Mouse (Mus musculus) embryo, embryonic 11 days (tissue): ENCODE results near the gene Gm10322.

Experiments used
- DNase-seq: peaks from one replicate; pipeline ENCODE4 v3.0.0-alpha.2; 2015

The Gm10322 gene

DNA sequence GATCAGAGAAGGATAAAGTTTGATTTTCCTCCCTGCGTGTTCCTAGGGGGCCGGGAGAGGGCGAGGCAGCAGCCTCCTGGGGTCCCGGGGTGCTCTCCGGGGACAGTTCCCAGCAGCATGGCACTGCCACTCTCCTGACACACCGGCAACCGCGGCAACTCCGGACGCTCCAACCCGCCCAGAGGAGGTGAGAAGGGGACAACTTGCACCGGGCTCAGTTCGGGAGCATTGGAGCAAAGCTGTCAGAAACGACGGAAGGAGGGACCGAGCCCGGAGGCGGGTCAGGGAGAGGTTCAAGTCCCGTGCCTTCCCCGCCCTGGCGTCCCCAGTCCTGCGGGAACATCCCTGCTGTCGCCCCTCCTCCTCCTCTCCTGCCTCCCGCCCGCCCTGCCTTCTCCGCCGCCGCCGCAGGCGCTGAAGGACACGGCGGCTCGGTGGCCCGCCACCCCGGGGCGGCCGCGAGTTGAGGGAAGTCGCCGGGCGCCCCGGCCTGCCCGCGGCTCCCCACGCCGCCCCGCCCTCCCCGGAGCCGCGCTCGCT is at the start of gene Gm10322:
TSS of gene Gm10322 (plus strand) at position 83 of the 540 bp plus-strand sequence.
- DNase-seq: peak; percentile 73

DNA sequence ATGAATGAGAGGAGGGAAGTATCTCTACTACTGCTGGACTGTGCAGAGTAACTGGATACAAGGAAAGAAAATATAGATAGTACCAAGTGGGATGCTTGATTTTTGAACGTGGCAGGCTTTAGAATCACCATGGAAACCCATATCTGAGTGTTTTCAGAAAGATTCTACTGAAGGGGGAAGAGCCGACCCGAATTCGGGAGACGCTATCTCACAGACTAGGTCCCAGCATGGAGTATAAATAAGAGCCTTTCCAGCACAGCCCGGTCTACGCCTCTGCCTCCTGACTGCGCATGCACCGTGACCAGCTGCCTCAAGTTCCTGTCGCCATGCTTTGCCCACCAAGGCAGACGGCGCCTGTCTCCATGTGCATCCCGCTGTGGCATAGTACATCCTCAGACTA is 48.9 kb upstream of the Gm10322 start:
- DNase-seq: no peak

GRCm38 (mm10) chr10:59568665-59569480 is 47.0 kb upstream of the Gm10322 start:
- DNase-seq: no peak

DNA sequence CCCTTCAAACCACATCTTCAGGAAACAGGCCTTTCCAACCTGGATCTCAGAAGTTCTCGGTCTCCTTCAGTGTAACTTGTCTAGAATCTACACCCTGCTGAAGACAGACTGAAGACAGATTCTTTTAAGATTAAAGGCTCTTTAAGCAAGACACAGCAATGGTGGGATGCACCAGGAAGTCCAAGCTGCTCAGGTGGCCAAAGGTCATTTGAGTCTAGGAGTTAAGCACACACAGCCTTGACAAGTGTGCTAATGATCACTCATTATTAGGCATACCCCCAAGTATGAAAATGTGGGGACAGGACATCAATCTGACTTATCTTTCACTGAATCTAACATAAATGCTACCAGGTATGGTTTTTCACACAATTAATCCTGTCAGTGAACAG is 46.4 kb upstream of the Gm10322 start:
- DNase-seq: no peak

- no peak for DNase-seq
Observed at GRCm38 (mm10) chr10:59570360-59570759, 45.5 kb upstream of the Gm10322 start.

GRCm38 (mm10) chr10:59570780-59571179 is 45.1 kb upstream of the Gm10322 start:
- no peak for DNase-seq

GRCm38 (mm10) chr10:59571273-59571672 is 44.6 kb upstream of the Gm10322 start:
- DNase-seq: no peak

DNA sequence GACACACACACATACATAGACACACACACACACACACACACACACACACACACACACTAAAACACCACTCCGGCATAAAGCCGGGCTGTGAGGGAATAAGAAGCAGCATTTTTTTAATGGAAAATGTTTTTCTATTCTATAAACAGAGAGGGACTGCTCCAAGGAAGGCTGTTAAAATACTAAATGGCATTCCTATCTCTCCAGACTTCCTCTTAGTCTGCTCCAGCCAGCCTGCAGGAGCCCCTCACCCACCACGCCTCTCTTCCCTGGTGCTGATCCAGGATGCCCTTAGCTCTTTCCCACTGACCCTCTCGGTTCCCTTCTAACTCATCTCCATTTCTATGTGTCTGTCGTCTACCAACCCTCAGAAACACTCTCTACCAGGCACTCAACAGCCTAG is 43.9 kb upstream of the Gm10322 start:
- no peak for DNase-seq

DNA sequence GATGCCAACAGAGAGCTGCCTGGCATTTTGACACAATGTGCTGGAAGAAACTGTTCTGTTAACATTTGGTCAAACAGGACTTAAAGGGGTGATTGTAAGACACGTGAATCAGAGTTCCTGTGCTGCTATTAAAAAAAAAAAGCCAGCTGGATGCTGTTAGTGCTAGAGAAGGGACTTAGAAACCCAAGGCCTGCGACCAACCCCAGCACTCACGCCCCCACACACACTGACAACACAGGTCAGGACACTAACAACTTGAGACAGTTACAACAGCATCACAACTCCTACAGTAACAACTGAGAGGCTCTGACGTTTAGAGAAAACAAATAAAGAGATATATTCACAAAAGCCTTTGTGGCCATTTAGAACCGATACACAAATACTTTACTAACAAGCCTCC is 39.6 kb upstream of the Gm10322 start:
- no peak for DNase-seq

GRCm38 (mm10) chr10:59577871-59578801 is 37.7 kb upstream of the Gm10322 start:
- peak; percentile 58 for DNase-seq

GRCm38 (mm10) chr10:59579645-59580044 is 36.2 kb upstream of the Gm10322 start:
- no peak for DNase-seq

DNA sequence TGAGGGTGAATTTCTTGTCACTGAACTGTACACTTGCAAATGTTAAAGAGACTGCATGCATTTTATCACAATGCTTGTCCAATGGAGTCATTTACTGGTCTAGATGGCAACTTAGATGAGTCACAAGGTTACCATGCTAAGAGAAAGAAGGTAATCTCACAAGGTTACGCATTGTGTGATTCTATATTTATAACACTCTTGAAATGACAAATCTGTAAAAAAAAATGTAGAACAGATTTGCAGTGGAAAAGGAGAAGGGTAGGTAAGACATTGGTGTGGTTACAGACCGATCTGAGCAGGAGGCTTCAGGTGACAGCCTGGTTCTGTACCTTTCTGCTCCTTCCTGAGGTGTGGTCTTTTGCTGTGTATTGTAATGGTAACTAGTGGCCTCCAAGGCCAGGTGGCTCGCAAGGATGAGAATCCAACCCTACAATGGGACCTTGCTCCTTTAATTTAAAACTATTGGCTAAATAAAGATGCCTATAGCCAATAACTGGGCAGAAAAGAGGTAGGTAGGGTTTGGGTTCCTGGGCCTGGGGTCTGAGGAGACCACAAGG is 35.2 kb upstream of the Gm10322 start:
- no peak for DNase-seq

GRCm38 (mm10) chr10:59581826-59582543 is 33.9 kb upstream of the Gm10322 start:
- no peak for DNase-seq

- DNase-seq: no peak
Observed at GRCm38 (mm10) chr10:59585621-59586020, 30.2 kb upstream of the Gm10322 start.

GRCm38 (mm10) chr10:59586821-59587220 is 29.0 kb upstream of the Gm10322 start:
- no peak for DNase-seq

DNA sequence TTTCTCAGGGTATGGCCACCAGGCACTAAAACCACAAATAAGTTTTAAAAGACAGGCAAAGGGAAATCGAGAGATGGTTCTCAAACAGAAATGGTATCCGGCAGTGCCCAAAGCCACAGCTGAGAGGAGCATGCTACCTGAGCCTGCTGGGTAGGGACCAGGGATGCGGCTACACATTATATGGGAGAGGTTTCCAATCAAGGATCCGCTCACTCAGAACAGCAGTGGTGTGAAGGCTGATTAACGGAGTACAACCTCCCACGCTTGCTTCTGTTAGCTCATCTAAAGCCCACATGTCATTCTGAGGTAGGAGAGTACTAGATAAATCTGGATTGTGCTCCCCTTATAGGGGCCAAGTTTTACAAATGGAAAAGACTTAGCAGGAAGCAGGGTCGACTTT is 27.7 kb upstream of the Gm10322 start:
- DNase-seq: no peak

DNA sequence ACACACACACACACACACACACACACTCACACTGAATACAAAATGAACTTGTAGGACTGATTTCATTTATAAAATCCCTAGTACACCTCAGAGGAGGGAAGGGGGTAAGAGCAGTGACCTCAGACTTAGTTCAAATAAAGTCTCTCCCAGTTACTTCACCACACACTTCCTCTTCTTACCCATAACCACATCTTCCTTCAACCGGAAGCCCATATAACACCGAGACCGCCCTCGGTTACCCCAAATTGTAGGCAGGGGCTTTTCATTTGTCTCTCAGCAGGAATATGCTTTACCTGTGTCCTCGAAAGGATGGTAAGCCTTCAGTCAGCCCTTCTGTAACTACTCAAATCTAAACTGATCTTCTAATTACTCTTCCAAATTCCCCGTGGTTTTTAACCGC is 26.4 kb upstream of the Gm10322 start:
- no peak for DNase-seq

DNA sequence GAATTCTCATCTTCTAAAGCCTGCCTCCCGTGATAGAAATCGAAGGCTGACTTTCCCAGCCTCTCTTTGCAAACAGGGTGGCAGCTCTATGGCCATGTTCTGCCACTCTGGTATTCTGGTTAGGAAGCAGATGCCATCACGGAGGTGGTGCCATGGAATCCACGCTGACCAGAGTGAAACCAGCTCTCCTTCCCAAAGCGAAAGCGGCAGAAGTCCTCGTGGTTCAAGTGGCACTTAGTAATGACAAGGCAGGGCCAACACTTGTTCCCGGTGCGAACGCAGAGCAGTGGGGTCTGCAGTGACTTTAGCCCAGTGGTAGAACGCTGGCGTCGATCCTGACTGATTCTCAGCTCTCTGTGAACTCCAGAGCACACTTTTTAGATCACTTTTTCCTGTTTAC is 26.0 kb upstream of the Gm10322 start:
- no peak for DNase-seq

- DNase-seq: no peak
Observed at GRCm38 (mm10) chr10:59590606-59591005, 25.3 kb upstream of the Gm10322 start.

GRCm38 (mm10) chr10:59593826-59594570 is 21.9 kb upstream of the Gm10322 start:
- no peak for DNase-seq

GRCm38 (mm10) chr10:59600516-59600915 is 15.3 kb upstream of the Gm10322 start:
- no peak for DNase-seq

DNA sequence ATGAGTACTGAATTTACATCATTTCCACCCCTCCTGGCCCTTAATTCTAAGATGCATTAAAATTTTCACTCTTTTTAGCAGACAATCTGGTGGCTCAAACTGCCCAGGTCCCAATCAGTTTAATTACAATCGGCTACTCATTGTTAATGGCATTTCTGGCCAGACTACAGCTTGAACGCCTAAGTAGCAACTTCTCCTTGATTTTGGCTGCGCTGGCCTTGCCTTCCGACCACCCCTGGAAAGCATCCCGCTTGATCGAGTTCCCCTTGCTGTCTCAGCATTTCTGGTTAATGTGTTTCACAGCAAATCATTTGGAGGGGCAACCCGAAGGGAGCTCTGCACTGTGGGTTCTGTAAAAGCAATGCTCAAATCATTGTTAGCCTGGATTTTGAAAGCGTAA is 13.8 kb upstream of the Gm10322 start:
- DNase-seq: no peak
